Mouse (Mus musculus): ENCODE measurements at regions not wholly inside any gene's neighbourhood (a gene's known extent, or its start where the extent isn't known, plus 50 kb on each side); places are given as distances from the start of the nearest gene placed in this dataset.

DNA sequence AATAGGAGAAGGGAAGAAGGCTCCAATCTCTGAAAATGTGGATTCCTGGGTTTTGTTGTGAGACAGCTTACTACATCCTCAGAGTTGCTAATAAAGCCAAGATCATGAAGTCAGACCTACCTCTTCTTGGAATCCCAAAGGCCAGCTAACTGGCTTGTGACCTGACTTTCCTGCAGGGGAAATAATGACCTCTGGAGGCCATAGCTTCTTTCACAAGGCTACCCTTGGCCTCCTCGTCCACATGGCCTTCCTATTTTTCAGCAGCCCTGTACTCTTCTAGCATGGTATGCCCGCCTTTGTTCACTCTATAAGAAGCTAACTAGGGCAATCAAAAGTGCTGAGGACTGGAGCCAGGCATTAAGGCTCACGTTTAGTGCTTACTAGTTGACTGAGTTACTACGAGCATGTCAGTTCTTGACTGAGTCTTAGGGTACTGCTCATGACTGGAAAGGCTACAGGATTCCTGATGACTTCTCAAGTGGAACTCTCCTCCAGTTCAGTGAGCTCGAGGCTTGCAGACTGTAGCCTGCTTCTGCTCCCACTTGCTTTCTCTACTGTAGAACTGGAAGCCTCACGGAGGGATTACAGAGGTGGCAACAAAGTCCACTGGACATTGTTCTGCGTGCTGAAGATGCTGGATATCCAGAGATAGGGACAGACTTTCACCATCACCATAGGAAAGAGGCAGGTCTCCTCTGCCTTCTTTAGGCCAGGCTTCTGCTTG lies 230.8 kb upstream of the Map3k1 start:
- no peak for DNase-seq (ENCODE audit: low spot score)

DNA sequence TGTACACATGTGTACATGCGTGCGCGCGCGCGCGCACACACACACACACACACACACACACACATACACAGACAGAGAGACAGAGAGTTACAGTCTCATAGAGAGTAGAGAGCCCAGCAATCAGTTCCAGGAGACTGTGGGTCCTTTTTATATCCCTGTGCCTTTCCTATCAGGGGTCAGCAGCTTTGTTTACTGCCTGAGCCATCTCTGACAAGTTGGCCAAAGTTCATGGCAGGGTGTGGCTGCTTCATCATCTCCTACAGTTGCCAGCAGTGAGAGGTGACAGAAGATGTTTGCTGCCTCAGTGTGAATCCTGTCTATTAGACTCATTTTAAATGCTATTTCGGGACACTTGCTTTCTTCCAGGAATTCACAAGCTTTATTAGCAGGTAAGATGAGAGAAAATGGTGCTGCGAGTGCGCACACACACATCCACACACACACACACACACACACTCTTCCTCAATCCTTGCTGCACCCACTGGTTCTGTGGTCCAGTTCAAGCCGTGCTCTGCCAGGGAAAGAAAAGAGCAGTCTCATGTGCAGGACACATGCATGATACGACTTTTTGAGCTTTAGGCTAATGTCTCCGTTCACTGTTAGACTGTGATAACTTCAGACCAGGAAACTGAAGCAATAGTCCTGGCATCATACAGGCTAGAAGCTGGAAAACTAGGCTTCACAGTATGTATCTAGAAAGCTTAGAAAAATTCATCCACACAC lies 234.9 kb upstream of the Map3k1 start:
- no peak for DNase-seq (ENCODE audit: low spot score)

DNA sequence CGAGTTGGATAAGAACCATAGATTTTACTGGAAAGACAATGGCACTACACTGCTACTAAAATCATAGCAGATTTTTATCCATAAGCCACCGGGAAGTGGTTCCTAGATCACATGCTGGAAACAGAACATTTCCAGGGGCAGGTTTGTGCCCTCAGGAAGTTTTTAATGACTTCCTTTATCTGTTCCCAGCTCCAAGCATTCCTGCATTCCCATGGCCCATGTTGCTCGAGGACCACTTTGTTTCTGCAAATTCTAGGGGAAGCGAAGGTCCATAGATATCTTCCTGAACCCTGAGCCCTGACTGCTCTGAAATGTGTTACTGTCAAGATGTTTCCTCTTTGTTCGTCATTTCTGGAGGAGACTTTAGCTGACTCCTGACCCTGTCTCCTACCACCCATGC lies 235.6 kb upstream of the Map3k1 start:
- DNase-seq (ENCODE audit: low spot score), result no peak

DNA sequence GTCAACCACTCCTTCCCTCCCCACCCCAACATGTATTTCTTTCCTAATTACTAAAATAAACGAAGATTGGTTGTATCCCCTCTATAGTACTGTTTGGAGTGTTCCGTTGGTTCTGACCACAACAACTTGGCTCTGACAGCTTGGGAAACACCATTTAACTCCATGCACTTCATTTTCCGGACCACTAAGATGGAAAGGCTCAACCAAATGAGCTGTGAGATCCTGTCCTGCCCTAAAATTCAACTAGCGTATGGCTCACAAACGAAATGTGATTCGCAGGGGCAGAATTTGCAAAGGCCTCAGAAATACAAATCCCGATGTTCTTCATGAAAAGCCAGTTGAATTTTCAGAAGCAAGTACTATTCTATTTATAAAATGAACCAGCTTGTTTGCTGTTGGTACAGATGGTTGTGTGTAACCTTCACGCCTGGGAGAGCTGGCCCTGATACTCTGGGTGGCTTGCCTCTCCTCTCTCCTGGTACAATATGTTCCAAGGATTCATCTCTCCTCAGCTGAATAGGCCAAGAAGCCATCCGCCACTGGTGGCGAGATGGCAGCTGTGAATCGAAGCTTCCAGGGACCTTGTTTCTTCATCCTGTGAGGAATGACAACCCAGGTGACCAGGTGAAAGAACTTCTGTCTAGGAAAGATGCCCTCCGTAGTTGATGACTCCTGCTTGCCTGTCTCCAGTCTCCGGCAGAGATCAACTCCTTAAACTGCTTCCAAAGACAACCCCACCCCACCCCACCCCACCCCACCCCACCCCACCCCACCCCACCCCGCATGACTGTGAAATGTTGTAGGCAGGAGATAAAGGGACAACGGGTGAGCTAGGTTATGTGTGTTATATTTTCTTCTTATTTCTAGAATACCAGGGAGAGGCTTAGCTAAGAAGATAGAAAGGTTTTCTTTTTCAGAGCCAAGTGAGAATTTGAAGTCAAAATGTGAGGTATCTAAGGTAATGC lies 237.7 kb upstream of the Map3k1 start:
- no peak for DNase-seq (ENCODE audit: low spot score)

DNA sequence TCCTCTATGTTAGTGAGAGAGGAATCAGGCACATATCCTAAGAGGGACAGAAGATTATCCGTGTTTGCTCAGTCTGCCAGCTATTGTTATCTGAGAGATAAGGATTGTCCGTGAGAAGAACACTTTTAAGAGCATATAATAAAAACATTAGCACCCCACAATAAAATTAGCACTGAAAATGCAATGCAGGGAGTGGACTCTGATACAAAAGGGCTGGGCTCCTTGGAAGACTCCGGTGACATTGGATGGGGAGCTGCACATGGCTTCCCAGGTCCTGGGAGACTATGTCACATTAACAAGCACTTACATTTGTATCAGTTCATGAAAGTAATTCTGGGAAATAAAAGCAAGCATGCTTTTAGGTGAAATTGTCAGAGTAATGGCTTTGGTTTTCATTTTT lies 238.6 kb upstream of the Map3k1 start:
- DNase-seq (ENCODE audit: low spot score), result no peak

DNA sequence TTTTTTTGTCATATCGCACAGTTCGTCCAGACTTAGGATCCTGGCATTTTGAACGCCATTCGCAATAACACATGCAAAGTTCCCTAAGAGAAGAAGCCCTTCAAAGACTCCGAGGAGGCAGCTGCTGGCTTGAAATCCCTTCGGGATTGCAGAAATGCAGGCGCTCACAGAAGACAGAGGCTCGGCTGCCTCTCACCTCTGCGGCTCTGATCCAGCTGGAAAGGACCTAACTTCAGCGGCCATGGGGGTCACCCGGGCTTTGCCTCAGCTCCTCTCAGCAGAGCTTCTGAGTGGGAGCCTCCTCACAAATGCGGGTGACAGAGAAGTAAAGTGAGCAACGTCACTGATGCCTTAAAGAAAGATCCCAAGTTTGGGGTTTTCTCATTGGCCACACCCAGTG lies 239.1 kb upstream of the Map3k1 start:
- no peak for DNase-seq (ENCODE audit: low spot score)

DNA sequence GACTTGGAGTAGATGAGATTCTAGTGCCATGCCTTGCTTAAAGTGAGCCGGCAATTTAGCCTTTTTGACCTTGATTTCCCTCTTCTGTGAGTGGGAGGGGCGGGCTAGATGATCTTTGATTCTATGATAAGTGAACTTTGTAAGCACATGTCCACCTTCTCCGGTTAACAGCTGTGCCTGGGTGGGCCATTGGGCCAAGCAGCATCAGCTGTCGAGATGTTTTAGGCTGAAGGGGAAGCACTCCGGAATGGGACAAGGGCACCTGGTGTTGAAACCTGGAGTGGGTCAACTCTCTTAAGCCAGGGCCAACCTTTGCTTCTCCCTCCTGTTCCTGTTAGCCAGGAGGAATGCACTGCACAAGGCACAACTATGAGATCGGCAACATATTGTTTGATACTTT lies 239.5 kb upstream of the Map3k1 start:
- no peak for DNase-seq (ENCODE audit: low spot score)

DNA sequence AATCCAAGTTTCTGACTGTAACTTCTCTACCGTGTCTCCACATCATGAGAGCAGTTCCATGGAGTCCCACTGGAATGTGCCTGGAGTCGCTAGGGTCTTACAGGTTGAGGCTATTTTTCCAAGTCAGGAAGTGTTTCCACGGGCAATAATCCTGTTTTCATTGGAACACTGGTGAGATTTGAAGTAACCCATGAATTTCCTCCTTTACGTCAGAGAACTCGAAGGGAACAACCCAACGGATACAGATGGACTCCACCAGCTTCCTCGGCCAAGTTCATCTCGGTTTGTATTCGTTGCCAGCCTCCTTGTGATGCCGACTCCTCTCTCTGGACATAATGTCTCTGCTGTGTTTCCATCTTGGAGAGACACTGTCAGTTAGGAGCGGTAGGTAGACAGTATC lies 237.4 kb upstream of the Ankrd55 start:
- no peak for DNase-seq (ENCODE audit: low spot score)

DNA sequence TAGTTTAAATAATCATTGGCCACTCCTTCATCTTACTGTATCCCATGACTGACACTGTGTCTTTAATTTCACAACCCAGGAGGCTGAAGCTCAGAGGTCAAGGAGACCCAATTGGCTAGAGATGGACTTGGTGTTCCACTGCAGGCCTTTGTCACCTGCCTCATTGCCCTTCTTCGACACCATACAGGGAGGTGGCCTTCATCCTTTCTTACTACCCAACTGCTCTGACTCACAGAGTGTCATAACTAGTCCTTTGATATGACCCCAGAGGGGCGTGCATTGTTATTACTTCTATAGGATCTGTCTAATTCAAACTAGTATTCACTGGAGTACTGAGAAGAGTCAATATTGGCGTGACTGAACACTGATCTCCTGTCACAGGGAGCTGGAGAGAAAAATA lies 236.2 kb upstream of the Ankrd55 start:
- no peak for DNase-seq (ENCODE audit: low spot score)

DNA sequence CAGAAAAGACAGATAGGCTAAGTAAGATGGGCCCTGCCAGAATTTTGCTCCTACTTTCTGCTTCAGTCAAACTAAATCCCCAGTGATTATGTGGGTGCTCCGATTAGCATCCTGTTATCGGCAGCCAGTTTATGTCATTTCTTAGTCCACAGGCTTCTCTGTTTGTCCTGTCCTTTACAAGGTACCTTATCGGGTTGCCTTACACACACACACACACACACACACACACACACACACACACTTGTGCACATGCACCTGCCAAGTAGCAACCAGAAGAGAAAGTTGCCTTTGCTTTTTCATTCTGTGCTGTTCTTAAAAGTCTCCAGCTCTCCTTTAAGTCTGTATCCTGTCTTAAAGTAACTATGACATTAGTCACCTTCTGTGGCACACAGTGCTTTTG lies 235.8 kb upstream of the Ankrd55 start:
- DNase-seq (ENCODE audit: low spot score), result no peak

DNA sequence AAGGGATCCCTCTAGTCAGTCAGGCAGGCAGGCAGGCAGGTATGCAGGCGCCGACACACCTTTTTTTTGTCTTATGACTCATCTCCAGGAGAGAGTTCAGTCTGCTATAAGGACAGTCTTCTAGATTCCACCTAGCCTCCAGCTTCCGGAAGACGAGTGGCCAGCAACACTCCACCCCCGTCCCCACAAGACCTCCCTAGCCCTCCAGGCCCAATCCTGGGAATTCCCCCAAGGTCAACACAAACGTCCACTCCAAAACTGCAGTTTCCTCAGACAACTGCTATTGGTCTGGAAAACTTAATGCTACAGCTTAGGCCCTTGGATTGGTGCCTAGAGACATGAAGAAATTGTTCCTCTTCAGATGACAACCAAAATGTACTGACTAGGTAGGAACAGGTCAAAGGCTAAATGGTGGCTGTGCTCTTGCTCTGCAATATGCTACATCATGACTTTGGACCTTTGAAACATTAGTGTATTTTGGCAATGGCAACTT lies 233.3 kb upstream of the Ankrd55 start:
- no peak for DNase-seq (ENCODE audit: low spot score)

DNA sequence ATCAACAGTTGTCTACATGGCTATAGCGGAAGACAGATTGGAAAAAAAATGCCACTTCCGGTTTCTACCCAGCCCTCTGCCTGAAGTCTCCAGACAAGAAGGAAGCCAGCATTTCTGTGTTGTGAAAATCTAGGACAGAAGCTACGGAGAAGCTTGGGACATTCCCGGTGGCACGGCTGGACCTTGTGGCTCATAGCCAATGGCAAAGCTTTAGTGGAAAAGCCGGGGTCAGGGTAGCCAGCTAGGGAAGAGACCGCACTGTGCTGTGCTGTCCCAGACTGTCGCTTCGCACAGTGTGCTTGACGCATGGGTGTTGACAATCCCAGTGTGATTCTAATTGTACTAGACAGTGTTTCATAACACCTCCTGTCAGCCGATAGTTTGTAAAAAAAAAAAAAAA lies 230.0 kb upstream of the Ankrd55 start:
- DNase-seq (ENCODE audit: low spot score), result no peak

DNA sequence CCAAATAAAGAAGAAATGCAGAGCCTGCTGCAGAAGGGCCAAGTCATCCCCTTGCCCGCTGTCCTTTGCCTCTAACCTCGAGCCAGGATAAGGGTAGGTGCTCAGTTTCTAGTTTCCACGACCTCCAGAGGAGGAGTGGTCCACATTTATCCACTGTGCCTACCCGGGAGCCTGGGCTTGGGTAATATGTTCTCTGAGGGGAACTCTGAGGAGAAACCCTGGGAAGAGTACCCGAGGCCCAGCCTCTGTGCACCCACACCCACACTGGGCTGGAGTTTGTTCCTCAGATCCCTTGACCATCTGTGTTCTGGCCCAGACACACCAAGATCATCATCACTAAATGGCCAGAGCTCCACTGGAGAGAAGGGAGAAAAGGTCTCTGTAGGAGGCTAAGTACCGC lies 229.5 kb upstream of the Ankrd55 start:
- no peak for DNase-seq (ENCODE audit: low spot score)

DNA sequence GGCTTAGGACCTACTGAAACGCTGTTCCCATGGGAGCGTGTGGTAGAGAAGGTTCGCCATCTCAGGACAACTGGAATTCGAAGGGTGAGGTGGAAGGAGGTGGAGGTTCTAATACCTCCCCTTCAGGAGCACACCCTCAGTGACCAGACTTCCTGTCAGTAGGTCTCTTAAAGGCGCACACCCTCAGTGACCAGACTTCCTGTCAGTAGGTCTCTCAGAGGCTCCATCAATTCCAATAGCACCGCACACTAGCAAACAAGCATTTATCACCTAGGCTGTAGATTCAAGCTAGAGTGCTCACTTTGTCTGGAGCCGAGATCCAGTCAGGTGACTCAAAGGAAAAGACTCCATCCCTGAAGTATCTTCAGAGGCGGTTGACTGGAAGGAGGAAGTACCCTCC lies 226.2 kb upstream of the Ankrd55 start:
- no peak for DNase-seq (ENCODE audit: low spot score)

DNA sequence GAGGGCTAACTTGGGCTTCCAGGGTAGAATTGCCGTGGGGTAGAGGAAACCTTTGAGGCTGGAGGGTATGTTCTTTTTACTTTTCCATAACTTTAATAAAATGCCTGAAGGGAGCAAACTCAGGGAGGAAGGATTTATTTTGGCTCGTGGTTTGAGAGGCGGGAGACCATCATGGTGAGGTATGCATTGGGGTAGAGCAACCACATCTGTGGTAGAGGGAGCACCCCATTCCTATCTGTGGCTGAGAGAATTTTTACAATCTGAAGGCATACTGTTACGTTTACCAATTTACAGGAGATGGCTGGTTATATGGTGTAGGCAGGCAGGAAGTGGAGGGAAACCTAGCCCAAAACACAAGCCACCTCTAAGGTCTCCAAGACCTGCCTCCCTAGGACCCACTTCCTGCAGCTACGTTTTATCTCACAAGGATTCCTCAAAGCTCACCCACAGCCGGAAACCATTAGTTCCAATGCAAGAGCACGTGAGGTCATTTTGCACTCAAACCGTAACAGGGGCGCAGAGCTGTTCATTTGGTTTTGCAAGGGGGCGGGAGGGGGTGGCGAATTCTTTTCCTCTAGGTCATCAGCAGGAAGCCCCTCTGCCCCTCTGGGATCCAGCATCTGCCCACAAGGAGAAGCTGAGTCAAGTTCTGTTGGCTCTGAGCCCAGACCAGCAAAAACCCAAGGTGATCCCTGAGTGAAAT lies 224.7 kb upstream of the Ankrd55 start:
- no peak for DNase-seq (ENCODE audit: low spot score)

DNA sequence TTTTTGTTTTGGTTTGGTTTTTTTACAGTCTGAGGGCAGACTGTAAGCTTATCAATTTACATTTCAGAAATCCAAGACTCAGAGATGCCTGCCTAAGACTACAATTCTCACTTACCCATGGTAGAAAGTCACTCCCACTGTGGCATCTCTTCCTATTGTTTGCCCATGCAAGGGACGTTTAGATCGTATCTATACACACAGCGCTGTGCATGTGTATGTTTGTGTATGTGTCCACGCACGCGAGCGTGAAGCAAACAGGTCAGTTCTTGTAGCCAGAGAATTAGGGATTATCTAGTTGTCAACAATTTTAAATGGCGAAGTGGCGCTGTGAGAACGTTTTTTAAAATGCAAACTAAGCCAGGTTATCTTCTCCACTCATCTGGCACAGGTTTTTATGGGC lies 223.6 kb upstream of the Ankrd55 start:
- no peak for DNase-seq (ENCODE audit: low spot score)

DNA sequence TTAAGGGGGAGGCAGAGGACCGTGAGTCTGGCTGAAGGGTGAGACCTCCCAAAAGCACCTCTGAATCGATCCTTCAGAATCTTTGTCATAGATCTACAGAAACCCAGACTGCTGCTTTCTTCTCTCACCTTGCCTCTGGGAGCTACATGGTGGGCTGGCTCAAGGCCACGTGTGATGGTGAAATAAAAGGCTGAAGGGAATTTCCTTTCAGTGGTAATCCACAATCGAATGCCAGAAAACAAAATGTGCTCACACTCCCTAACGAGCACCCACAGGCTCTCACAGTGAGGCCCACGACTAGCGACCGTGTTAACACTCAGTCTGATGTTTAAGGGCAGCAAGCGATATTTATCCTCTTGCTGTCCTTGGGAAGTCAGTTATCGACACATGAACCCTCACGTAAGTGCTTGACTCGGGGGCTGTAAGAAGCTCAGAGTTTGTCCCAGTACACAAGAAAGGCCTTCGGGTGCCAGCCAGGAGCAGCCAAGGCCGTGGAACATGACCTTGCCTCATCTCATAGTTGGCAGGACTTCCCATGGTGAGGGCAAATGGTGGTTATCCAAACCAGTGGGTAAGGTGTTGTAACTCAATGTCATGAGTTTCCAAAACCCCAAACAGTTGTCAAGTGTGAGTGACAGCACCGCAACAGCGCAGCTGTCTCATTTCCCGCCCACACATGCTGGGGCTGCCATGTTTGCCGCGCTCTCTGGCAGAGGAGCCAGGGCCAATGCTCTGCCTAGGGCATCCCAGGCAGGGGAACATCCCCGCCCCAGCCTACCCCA lies 221.0 kb upstream of the Ankrd55 start:
- DNase-seq (ENCODE audit: low spot score), result no peak

DNA sequence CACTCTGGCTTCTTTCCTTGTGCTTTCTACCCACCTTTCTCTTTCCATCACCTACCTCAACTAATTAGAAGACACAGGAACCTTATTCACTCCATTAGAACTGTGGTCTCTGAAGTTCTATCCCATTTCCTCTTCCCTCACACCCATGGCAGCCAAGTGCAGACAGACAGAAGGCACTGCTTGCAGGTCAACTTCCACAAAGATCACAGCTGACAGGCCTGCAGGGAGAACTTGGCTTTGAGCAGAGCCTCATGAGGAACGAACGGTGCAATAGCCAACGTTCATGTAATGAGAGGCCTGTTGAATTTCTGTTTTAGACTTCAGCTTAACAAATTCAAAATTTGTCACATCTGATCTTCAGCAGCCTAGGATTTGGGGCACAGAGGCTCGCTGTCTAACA lies 217.5 kb upstream of the Ankrd55 start:
- no peak for DNase-seq (ENCODE audit: low spot score)

DNA sequence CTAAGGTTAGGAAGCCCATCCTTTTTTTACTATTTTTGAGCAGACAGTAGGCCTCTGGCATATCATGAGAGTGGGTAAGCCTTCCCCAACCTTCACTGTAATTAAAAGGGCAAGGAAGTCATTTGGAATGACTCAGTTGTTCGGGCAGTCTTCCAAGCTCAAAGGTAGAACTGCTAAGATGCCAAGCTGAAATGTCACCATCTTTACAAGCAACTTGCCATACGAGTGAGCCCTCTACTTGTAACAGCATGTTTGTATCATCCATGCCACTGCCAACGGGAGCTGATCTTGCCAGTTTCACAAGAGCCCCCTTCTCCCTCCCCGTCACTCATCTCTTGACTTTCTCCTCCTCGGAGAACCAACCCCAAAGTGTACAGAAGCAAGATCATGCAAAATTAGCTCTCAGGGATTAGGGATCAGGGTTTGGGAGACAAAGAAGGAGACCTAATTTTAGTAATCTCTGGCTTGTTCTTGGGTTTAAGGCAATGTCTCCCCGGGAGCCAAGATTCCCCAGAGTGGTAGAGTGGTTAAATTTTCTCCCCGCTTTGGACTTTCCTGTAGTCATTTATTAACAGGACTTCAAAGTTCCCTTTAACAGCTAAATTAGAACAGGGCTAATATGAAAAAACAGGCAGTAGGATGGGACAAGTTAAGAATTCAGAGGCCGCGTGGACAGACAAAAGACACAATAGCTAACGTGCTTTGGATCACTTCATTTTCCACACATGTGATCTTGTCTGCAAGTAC lies 216.9 kb upstream of the Ankrd55 start:
- DNase-seq (ENCODE audit: low spot score), result no peak

DNA sequence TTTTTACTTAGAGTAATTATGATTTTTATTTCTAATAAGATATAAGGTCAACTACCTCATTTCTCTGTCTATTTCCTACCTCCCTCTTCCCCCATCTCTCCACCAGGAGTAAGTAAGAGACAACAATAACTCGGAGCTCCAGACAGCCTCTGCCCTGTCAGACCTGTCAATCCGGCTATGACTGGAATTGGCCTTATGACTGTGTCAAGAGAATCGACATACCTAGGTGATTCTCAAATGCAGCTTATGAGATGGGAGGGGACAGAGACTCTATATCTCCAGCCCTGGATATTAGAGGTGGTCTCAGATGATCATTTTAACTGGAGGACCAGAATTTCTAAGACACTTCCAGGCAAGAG lies 216.3 kb upstream of the Ankrd55 start:
- no peak for DNase-seq (ENCODE audit: low spot score)
